Mouse (Mus musculus) hindbrain, embryonic 12.5 days (tissue): ENCODE data around the gene Defb23. TPM values are rescaled to one million over a fixed set of nuclear protein-coding genes. Genes with fewer than 3 reads are reported as not detected.
"Not testable (repeated sequence)": the region's sequence is repeated elsewhere in the genome, so short reads cannot be mapped to it uniquely, and the experiment has no call there.

ENCODE experiments used
- ATAC-seq: fragments of 200-750 bp; cut with Nextera tagmentation; 2 replicates; pipeline ENCODE4 v1.8.0; 2017; ENCODE audit warnings: moderate TSS enrichment; ENCODE audit not compliant: low FRiP score
- H3K27ac ChIP-seq: fragments of 300-500 bp; sonication (generic); 2 replicates; pipeline ENCODE4 v1.5.1; 2016; ENCODE audit warnings: mild to moderate bottlenecking
- H3K27me3 ChIP-seq: fragments of 300-500 bp; sonication (generic); 2 replicates; pipeline ENCODE4 v1.6.1; 2016; ENCODE audit warnings: mild to moderate bottlenecking
- H3K36me3 ChIP-seq: fragments of 300-500 bp; sonication (generic); 2 replicates; pipeline ENCODE4 v1.6.1; 2016; ENCODE audit warnings: mild to moderate bottlenecking
- H3K4me1 ChIP-seq: fragments of 300-500 bp; sonication (generic); 2 replicates; pipeline ENCODE4 v1.6.1; 2016
- H3K4me2 ChIP-seq: fragments of 300-500 bp; sonication (generic); replicated peaks from 2 replicates; pipeline ENCODE4 v1.6.1; 2016; ENCODE audit warnings: mild to moderate bottlenecking
- H3K4me3 ChIP-seq: fragments of 300-500 bp; sonication (generic); 2 replicates; pipeline ENCODE4 v1.5.1; 2016; ENCODE audit warnings: mild to moderate bottlenecking
- H3K9ac ChIP-seq: fragments of 300-500 bp; sonication (generic); 2 replicates; pipeline ENCODE4 v1.6.1; 2016; ENCODE audit warnings: mild to moderate bottlenecking, moderate library complexity
- H3K9me3 ChIP-seq: fragments of 300-500 bp; sonication (generic); replicated peaks from 2 replicates; pipeline ENCODE4 v1.6.1; 2016; ENCODE audit warnings: mild to moderate bottlenecking
- WGBS: fragments of 180-500 bp; shearing (Covaris S2); methylation state at CpG from one replicate; pipeline ENCODE4 v1.1.7; 2016; 5-methylcytosine and 5-hydroxymethylcytosine counted together
- polyA plus RNA-seq: library from polyadenylated mRNA; unstranded; fragments of >200 nt; fragmentation: Nextera tagmentation; extraction: Ambion mirVana; gene quantifications from 2 replicates; pipeline ENCODE4 v1.2.1, GENCODE M21; 2016

The Defb23 gene
- polyA plus RNA-seq, 1 experiment from 2014 or later = not detected

DNA sequence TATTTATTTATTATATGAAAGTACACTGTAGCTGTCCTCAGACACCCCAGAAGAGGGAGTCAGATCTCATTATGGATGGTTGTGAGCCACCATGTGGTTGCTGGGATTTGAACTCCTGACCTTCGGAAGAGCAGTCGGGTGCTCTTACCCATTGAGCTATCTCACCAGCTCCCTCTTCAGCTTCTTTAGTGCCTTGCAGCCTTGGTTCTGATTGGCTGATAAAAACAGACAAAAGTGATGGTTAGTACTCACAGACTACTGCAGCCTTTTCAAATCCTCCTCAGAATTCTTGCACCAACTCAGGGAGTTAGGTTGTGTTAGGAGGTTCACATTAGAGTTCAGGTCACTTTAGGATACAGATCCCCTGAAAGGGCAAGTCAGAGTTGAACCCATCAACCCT is 35.9 kb downstream of the Defb23 start:
- not testable (repeated sequence) for H3K27ac ChIP-seq, H3K4me1 ChIP-seq, H3K4me2 ChIP-seq, H3K9me3 ChIP-seq, H3K4me3 ChIP-seq, ATAC-seq, H3K36me3 ChIP-seq, H3K27me3 ChIP-seq, H3K9ac ChIP-seq
- WGBS = 83% methylated on average over 2 of the region's 2 CpGs

- Histone ChIP-seq H3K4me1 (peaks cover 6% of the 10 kb centered on the region), H3K27me3 (no peaks in the 10 kb centered on the region; the same call in 1 of the 2 replicates), H3K36me3 (no peaks in the 10 kb centered on the region), H3K9ac (no peak overlapping the region), H3K4me2 (peak overlapping the region; percentile 44), H3K9me3 (no peaks in the 10 kb centered on the region), H3K27ac (no peak overlapping the region), H3K4me3 (peak overlapping the region; percentile 6; the same call in 1 of the 2 replicates)
- WGBS = 5% methylated on average over 12 of the region's 12 CpGs
- ATAC-seq = no peak
Observed at GRCm38 (mm10) chr2:152427493-152427892, 36.9 kb downstream of the Defb23 start.

DNA sequence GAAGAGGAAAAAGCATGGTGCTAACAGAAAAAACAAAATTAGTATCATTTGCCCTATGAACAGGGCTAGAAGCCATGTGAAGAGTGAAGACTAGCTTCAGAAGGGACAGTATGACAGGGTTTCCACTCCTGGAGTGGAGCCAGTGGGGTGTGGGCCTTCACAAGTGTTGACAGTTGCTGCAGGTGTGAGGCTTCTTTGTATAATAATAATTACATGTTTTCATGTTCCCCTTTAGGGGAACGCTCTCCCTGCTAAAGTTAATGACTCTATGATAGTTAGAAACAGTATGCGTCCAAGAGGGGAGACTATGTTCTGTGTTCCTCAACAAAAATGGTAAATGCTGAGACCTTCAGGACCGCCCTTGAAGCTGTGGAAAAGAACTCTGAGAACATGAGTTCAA is 48.6 kb downstream of the Defb23 start:
- no peak overlapping the region; the same call in 1 of the 2 replicates for H3K9ac ChIP-seq

GRCm38 (mm10) chr2:152415287-152415686 is 49.1 kb downstream of the Defb23 start, which contains the start of gene 6820408C15Rik:
TSS of gene 6820408C15Rik (plus strand) at chr2:152415587.
- ATAC-seq = no peak

More for the DNA sequence above, 48.6 kb downstream of the Defb23 start:
- WGBS = 97% methylated on average over 3 of the region's 3 CpGs
- H3K4me3 ChIP-seq = peak overlapping the region; percentile 95; the same call in 1 of the 2 replicates
- H3K9me3 ChIP-seq = 0 out of 2 replicates have a peak, but pooled peaks cover 3% of the 10 kb centered on the region
- no peak for ATAC-seq
- H3K4me2 ChIP-seq = peak overlapping the region; percentile 84
- H3K27me3 ChIP-seq = no peaks in the 10 kb centered on the region
- H3K36me3 ChIP-seq = no peaks in the 10 kb centered on the region
- H3K27ac ChIP-seq = 0 out of 2 replicates have a peak overlapping the region, but pooled peaks have one; percentile 97
- H3K4me1 ChIP-seq = peaks cover 30% of the 10 kb centered on the region

DNA sequence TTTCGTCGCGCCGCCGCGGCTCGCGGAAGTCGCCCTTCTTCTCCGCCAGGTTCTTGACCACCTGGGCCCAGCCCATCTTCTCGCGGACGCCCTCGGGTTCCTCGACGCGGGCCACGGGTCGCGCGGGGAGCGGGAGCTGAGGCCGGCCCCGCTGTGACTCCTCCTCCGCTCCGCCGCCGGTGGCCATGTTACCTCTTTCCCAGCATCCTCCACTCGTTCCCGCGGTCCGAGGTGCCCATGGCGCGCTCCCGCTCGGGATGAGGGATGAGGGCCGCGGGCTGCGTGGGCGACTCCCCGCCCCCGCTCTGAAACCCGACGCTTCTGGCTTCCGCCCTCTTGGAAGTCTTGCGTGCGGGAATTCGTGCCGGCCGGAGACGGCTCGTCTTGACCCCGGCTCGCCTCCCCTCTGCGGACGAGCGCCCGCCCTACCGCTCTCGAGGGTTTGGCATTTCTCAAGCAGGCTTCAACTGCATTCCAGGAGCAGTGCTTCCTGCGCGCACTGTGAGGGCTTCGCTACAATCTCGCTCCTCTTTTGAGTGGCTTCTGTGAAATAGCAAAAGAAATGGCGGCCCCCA is 49.7 kb downstream of the Defb23 start, which contains the start of gene Zcchc3:
TSS of gene Zcchc3 (minus strand) at position 437 of the 575 bp plus-strand sequence.
- Histone ChIP-seq H3K4me1 (peaks cover 41% of the 10 kb centered on the region), H3K36me3 (no peaks in the 10 kb centered on the region), H3K9me3 (0 out of 2 replicates have a peak, but pooled peaks cover 3% of the 10 kb centered on the region), H3K4me2 (peak within 1 kb of the TSS; percentile 84), H3K9ac (peak within 1 kb of the TSS; percentile 97), H3K27me3 (no peaks in the 10 kb centered on the region), H3K27ac (peak within 1 kb of the TSS; percentile 97), H3K4me3 (peak within 1 kb of the TSS; percentile 95)
- ATAC-seq = peak; percentile 80
- under 1% methylated on average over 59 of the region's 65 CpGs for WGBS

More at GRCm38 (mm10) chr2:152415287-152415686, 49.1 kb downstream of the Defb23 start, which contains the start of gene 6820408C15Rik:
- H3K27me3 ChIP-seq = no peaks in the 10 kb centered on the region
- H3K9me3 ChIP-seq = 0 out of 2 replicates have a peak, but pooled peaks cover 3% of the 10 kb centered on the region
- peak within 1 kb of the TSS; percentile 84 for H3K4me2 ChIP-seq
- peak within 1 kb of the TSS; percentile 95 for H3K4me3 ChIP-seq
- peak within 1 kb of the TSS; percentile 97 for H3K27ac ChIP-seq
- H3K9ac ChIP-seq = peak within 1 kb of the TSS; percentile 97
- H3K4me1 ChIP-seq = peaks cover 35% of the 10 kb centered on the region
- 26% methylated on average over 4 of the region's 4 CpGs for WGBS
- H3K36me3 ChIP-seq = no peaks in the 10 kb centered on the region

GRCm38 (mm10) chr2:152413765-152414584 is 50.4 kb downstream of the Defb23 start:
- Histone ChIP-seq H3K9ac (peak overlapping the region; percentile 97), H3K27me3 (no peaks in the 10 kb centered on the region), H3K27ac (peak overlapping the region; percentile 97), H3K4me2 (peak overlapping the region; percentile 84), H3K36me3 (no peaks in the 10 kb centered on the region), H3K4me1 (peaks cover 46% of the 10 kb centered on the region), H3K4me3 (peak overlapping the region; percentile 95), H3K9me3 (0 out of 2 replicates have a peak, but pooled peaks cover 3% of the 10 kb centered on the region)
- under 1% methylated on average over 85 of the region's 86 CpGs for WGBS
- ATAC-seq = peak; percentile 11; the same call in 1 of the 2 replicates

- peak overlapping the region; percentile 84 for H3K4me2 ChIP-seq
- H3K4me1 ChIP-seq = peaks cover 46% of the 10 kb centered on the region
- peak overlapping the region; percentile 95 for H3K4me3 ChIP-seq
- H3K9ac ChIP-seq = peak overlapping the region; percentile 97
- H3K9me3 ChIP-seq = 0 out of 2 replicates have a peak, but pooled peaks cover 3% of the 10 kb centered on the region
- WGBS = 1% methylated on average over 21 of the region's 21 CpGs
- no peaks in the 10 kb centered on the region for H3K36me3 ChIP-seq
- ATAC-seq = no peak
- no peaks in the 10 kb centered on the region for H3K27me3 ChIP-seq
- H3K27ac ChIP-seq = peak overlapping the region; percentile 97; the same call in 1 of the 2 replicates
Observed at GRCm38 (mm10) chr2:152413158-152413764, 51.2 kb downstream of the Defb23 start.

DNA sequence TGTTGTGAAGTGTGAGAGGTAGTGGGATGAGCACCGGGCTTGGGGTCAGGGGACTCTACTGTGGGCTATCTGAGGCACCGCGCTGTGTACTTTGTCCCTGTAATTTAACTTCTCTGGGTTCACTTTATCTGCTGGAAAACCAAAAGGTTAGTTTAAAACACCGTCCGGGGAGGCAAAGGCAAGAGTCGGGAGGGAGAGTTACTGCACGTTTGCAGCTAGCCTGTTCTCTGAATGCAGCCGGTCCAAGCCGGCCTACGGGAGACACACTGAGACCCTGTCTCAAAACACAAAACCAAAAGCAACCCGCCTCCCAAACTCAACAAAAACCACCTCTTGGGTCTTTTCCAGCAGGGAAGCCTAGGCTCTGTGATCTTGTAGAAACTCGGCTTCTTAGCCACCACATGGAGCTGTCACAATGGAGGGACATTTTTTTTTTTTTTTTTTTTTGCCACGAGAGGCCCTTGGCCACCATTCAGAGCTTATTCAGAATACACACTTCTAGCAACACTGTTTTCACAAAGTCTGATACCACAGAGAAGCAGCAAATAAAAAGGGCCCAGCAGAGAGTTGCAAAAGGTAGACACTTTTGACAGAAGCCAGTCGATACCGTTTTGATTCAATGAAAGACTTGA is 51.8 kb downstream of the Defb23 start:
- Histone ChIP-seq H3K9me3 (0 out of 2 replicates have a peak, but pooled peaks cover 3% of the 10 kb centered on the region), H3K27me3 (no peaks in the 10 kb centered on the region), H3K4me3 (peak overlapping the region; percentile 95), H3K4me2 (peak overlapping the region; percentile 84), H3K4me1 (peaks cover 46% of the 10 kb centered on the region), H3K27ac (peak overlapping the region; percentile 97), H3K9ac (peak overlapping the region; percentile 97), H3K36me3 (no peaks in the 10 kb centered on the region)
- WGBS = 3% methylated on average over 15 of the region's 15 CpGs
- ATAC-seq = no peak

DNA sequence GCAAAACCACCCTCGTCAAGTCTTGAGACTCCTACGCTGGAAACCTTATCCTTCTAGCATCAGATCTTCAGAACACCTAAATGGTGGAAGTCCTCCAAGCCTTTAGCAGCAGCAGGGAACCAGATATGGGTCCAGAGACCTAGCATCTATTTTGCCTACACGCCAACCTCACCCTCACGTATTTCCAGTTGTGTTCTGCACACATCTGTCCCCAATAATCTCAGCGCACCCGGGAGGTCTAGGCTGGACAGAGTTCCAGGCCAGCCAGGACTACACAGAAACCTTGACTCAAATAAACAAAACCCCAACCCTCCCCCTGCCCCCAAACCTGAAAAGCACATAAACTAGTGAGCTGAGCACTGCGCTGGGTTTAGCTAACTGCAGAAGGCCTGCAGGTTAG is 52.9 kb downstream of the Defb23 start:
- H3K4me1 ChIP-seq = peaks cover 49% of the 10 kb centered on the region
- H3K9ac ChIP-seq = peak overlapping the region; percentile 56
- no peaks in the 10 kb centered on the region for H3K36me3 ChIP-seq
- peak overlapping the region; percentile 95 for H3K4me3 ChIP-seq
- WGBS = 2% methylated on average over 7 of the region's 7 CpGs
- peak; percentile 0; the same call in 1 of the 2 replicates for ATAC-seq
- no peaks in the 10 kb centered on the region for H3K27me3 ChIP-seq
- peak overlapping the region; percentile 84 for H3K4me2 ChIP-seq
- peak overlapping the region; percentile 97 for H3K27ac ChIP-seq
- 0 out of 2 replicates have a peak, but pooled peaks cover 3% of the 10 kb centered on the region for H3K9me3 ChIP-seq

DNA sequence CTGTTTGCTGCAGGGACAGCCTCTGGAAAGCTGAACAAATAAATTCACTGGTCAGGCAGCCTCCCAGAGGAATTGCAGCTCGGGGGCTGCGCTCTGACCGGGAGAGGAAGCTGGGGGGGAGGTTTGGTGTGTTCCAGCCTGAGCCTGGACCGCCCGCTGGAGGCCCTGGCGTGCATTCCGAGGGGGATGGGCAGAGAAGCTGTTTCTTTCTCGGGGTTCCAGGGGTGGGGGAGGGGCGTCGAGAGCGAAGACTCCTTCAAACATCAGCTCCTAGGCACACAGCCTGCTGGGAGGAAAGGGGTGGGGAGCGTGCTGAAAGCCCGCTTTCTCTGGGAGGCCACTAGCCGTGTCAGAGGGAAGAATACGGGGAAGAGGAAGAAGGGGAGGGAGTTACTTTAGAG is 53.4 kb downstream of the Defb23 start:
- Histone ChIP-seq H3K36me3 (no peaks in the 10 kb centered on the region), H3K9ac (peak overlapping the region; percentile 56), H3K27me3 (no peaks in the 10 kb centered on the region), H3K4me1 (peaks cover 53% of the 10 kb centered on the region), H3K4me2 (peak overlapping the region; percentile 84), H3K4me3 (peak overlapping the region; percentile 95), H3K9me3 (0 out of 2 replicates have a peak, but pooled peaks cover under 1% of the 10 kb centered on the region), H3K27ac (peak overlapping the region; percentile 97)
- 2% methylated on average over 15 of the region's 15 CpGs for WGBS
- ATAC-seq = peak; percentile 72

DNA sequence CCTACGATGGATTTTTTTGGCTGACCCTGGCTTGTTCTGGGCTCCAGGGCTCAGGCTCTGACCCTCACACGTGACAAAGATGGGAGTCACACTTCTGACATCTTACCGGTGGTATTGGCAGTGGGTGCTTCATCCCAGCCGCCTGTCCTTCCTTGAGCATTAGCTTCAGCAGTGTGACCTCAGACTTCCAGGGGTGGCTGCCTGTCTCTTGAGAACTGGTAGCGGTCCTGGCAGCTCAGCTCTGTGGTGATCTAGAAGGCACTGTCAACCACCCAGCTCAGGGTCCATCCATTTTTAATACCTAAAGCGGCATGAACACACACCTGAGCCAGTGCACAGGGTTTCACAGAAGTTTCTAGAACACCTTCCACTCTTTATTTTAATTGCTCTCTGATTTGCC is 54.6 kb downstream of the Defb23 start:
- ATAC-seq = no peak
- no peak overlapping the region for H3K4me2 ChIP-seq
- H3K27ac ChIP-seq = peak overlapping the region; percentile 97

More for the DNA sequence above, 54.6 kb downstream of the Defb23 start:
- 0 out of 2 replicates have a peak overlapping the region, but pooled peaks have one; percentile 27 for H3K9ac ChIP-seq
- no peaks in the 10 kb centered on the region for H3K36me3 ChIP-seq
- 75% methylated on average over 6 of the region's 6 CpGs for WGBS
- H3K27me3 ChIP-seq = no peaks in the 10 kb centered on the region
- peaks cover 53% of the 10 kb centered on the region for H3K4me1 ChIP-seq
- no peaks in the 10 kb centered on the region for H3K9me3 ChIP-seq
- H3K4me3 ChIP-seq = no peak overlapping the region
